Mouse (Mus musculus) skeletal muscle tissue, adult 2 months (tissue): ENCODE results near the gene Mboat7.
A peak's percentile ranks its signal among the peaks of the same experiment; 100 is the strongest.
"Not testable (repeated sequence)": the region's sequence is repeated elsewhere in the genome, so short reads cannot be mapped to it uniquely, and the experiment has no call there.

Source experiments
- DNase-seq: peaks from one replicate; pipeline ENCODE4 v3.0.0-alpha.2; 2012; ENCODE audit warnings: low read depth, low spot score

Mboat7 gene

GRCm38 (mm10) chr7:3692987-3693808, at the start of gene Mboat7:
Gene Mboat7, minus strand, starts transcription at chr7:3693523.
- DNase-seq = peak; percentile 95

- DNase-seq = not testable (repeated sequence)
Measured at GRCm38 (mm10) chr7:3732675-3733074, 39.4 kb upstream of the Mboat7 start.

- DNase-seq = not testable (repeated sequence)
Measured at GRCm38 (mm10) chr7:3725459-3725858, 32.1 kb upstream of the Mboat7 start.

- DNase-seq = not testable (repeated sequence)
Measured at GRCm38 (mm10) chr7:3720268-3720667, 26.9 kb upstream of the Mboat7 start, which contains the start of gene Pirb. Gene Pirb, minus strand, starts transcription at chr7:3720391.

- no peak for DNase-seq
Measured at GRCm38 (mm10) chr7:3715249-3715648, 21.9 kb upstream of the Mboat7 start.

GRCm38 (mm10) chr7:3712264-3712942, 19.1 kb upstream of the Mboat7 start:
- DNase-seq = no peak

GRCm38 (mm10) chr7:3709000-3709399, 15.7 kb upstream of the Mboat7 start:
- no peak for DNase-seq

GRCm38 (mm10) chr7:3708447-3708980, 15.2 kb upstream of the Mboat7 start:
- DNase-seq = not testable (repeated sequence)

- DNase-seq = no peak
Measured at GRCm38 (mm10) chr7:3707568-3708413, 14.5 kb upstream of the Mboat7 start.

- peak; percentile 57 for DNase-seq
Measured at GRCm38 (mm10) chr7:3707027-3707426, 13.7 kb upstream of the Mboat7 start.

GRCm38 (mm10) chr7:3706343-3706934, 13.1 kb upstream of the Mboat7 start:
- DNase-seq = no peak

- DNase-seq = no peak
Measured at GRCm38 (mm10) chr7:3705911-3706310, 12.6 kb upstream of the Mboat7 start.

GRCm38 (mm10) chr7:3705461-3705860, 12.1 kb upstream of the Mboat7 start:
- not testable (repeated sequence) for DNase-seq

GRCm38 (mm10) chr7:3704475-3704874, 11.2 kb upstream of the Mboat7 start:
- no peak for DNase-seq

- peak; percentile 98 for DNase-seq
Measured at GRCm38 (mm10) chr7:3703879-3704441, 10.6 kb upstream of the Mboat7 start, which contains the start of gene Rps9. Gene Rps9, plus strand, starts transcription at chr7:3703993.

GRCm38 (mm10) chr7:3703148-3703878, 10.0 kb upstream of the Mboat7 start:
- no peak for DNase-seq

- no peak for DNase-seq
Measured at GRCm38 (mm10) chr7:3698471-3698870, 5.1 kb upstream of the Mboat7 start.

GRCm38 (mm10) chr7:3694949-3695305, 1.6 kb upstream of the Mboat7 start:
- not testable (repeated sequence) for DNase-seq

GRCm38 (mm10) chr7:3694076-3694948, 989 bp upstream of the Mboat7 start:
- peak; percentile 73 for DNase-seq
